Mouse (Mus musculus) olfactory bulb, adult 2 months (tissue): ENCODE measurements around the gene Ubb.

Experiments
- CTCF ChIP-seq: fragments of 200-500 bp; IDR thresholded peaks from 2 replicates; pipeline ENCODE4 v1.5.1; 2012; ENCODE audit warnings: low read depth, mild to moderate bottlenecking, low read length, moderate library complexity; ENCODE audit not compliant: insufficient read depth
- POLR2A ChIP-seq: fragments of 200-500 bp; IDR thresholded peaks from 2 replicates; pipeline ENCODE4 v1.6.1; 2012; ENCODE audit warnings: mild to moderate bottlenecking, low read depth, low read length, moderate library complexity; ENCODE audit not compliant: insufficient read depth

DNA sequence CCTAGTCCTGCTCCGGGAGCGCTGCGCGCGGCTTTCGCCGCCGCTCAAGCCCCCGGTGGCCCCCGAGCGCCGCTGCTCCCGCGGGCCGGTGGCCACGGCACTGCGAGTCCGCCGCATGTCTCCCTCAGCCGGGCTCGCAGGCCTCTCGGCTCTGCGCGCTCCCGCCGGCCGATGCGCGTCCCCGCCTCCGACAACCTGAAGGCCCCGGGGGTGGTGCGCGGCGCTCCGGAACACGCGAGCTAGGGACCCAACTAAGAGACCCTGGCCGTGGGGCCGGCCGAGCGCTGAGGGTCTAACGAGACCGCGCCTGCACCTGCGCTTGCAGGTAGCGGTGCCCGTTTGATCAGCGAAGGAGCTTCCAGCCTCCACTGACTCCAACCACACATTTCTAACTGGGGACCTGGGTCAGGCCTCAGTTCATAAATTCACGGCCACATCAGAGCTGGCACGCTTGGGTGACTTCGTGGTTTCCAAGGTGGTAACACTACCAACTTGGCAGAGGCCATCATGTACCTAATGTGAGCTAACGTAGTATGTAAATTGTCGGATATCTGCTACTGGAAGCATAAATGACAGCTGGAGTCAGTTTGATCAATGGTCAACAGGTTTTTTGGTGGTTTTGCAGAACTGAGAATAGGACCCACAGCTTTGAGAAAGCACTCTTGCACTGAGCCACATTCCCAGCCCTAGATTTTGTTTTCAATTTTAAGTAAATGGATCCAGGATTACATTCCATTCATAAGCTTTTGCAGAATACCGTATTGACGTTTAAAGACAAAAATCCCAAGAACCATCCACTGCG, 11.7 kb upstream of the Ubb start, which contains the start of gene Cenpv:
- TF ChIP-seq POLR2A, result peak; percentile 72
- TF ChIP-seq CTCF, result no peak
